Mouse (Mus musculus): ENCODE measurements around the gene Gosr2. TPM values are rescaled to one million over a fixed set of nuclear protein-coding genes. Genes with fewer than 3 reads are reported as not detected.
A peak's percentile ranks its signal among the peaks of the same experiment; 100 is the strongest.

The Gosr2 gene
- total RNA-seq, 2 experiments from 2014 or later: 74.3 to 84.6 TPM

DNA sequence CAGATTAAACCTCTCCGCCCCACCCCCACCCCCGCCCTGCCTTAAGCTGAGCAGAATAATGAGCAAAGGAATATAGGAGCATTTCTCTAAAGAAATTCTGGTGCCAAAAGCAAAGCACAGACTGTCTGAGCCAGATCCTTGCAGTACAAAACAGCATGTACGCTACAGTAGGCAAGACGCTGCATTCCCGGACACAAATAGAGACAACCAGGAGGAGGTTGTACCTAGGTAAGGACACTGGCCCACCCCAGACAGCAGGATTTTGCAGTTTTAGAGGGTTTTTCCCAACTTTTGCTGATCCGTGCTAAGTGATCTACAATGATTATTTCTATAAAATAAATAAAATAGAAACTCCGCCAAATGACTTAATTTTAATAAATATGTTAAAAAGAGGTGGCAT lies 49.0 kb downstream of the Gosr2 start:
- intact Hi-C loops (cut with DNase I): no loop called here
- DNase-seq: no peak

- no peak for DNase-seq
- intact Hi-C loops (cut with DNase I): no loop called here
Observed at GRCm38 (mm10) chr11:103647921-103648620, 49.6 kb downstream of the Gosr2 start.

DNA sequence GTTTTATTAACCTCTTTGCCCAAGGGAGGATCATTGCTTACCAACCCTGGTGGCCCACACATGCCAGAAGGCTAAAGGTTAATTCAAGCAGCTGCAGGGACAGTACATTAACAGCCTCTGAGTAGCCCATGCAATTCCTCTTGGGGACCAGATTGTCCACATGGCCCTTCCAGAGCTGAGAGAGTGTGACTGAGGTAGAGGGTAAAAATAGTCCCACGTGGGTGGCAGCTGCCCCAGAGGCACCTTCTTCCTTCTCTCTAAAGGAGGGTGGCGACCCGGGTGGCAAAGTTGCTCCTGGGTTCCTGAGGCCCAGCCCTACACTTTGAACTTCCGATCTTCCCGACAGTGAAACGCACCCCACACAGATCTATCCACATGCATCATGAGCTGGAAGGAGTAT lies 51.4 kb downstream of the Gosr2 start:
- intact Hi-C loops (cut with DNase I): no loop called here
- no peak for DNase-seq

DNA sequence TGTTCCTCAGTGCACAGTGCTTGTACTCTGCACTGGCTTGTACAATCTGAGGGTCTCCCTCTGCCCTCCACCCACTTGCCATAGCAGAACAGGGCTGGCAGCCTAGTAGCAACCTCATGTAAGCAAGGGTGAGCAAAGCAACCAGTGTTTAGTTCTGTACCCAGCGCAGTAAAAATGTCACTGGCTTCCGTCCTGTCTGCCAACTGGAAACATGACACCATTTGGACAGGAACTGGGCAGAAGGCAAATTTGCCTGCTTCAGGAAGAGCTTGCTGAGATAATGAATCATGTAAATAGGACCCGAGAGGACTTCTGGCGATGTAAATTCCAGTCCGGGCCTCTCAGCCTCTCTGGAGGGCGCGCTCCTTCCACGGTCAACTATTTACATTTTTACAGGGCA lies 52.0 kb downstream of the Gosr2 start:
- DNase-seq: no peak
- intact Hi-C loops (cut with DNase I): no loop called here

GRCm38 (mm10) chr11:103643211-103643610 lies 54.5 kb downstream of the Gosr2 start:
- no peak for DNase-seq
- intact Hi-C loops (cut with DNase I): no loop called here

GRCm38 (mm10) chr11:103639407-103639946 lies 58.2 kb downstream of the Gosr2 start:
- DNase-seq: peak; percentile 69
- intact Hi-C loops (cut with DNase I): no loop called here

GRCm38 (mm10) chr11:103638790-103639189 lies 58.9 kb downstream of the Gosr2 start, which contains the start of gene Lyzl6:
Gene Lyzl6 (minus strand): TSS chr11:103638890.
- intact Hi-C loops (cut with DNase I): no loop called here
- DNase-seq: no peak

DNA sequence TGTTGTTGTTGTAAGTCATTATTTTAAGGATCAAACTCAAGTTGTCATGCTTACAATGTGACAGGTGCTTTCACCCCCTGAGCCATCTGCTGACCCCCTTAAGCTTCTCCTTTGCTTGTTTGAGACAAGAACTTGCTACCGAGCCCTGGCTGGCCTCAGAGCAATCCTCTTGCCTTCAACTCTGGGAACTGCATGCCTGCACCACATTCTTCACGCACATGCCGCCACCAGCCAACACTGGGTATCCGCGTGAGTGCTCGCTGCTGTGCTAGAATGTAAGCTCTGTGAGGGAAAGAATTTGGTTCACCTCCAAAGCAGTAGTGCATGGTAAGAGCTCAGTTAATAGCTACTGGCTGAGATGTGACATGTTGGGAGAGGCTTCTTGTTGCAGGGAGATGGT lies 61.4 kb downstream of the Gosr2 start:
- DNase-seq: no peak
- intact Hi-C loops (cut with DNase I): no loop called here

DNA sequence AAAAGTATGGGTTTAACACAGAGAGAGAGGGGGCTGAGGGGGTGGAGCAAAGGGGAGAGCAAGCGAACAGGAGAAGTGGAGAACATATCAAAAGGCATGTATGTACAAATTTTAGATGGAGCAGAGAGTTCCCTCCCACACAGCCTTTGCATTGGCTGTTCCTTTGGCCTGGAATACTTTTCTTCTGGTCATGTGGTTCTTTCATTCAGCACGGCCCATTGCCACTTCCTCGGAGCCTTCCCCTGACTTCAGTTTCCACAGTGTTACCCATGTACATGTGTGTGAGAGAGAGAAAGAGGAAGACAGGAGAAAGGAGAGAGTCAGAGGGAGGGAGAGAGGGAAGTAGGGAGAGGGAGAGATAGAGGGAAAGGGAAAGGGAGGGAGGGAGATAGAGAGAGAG lies 62.2 kb downstream of the Gosr2 start:
- intact Hi-C loops (cut with DNase I): no loop called here
- DNase-seq: no peak

GRCm38 (mm10) chr11:103634806-103635205 lies 62.9 kb downstream of the Gosr2 start:
- no peak for DNase-seq
- intact Hi-C loops (cut with DNase I): no loop called here

- intact Hi-C loops (cut with DNase I): no loop called here
- DNase-seq: no peak
Observed at GRCm38 (mm10) chr11:103627453-103627852, 70.2 kb downstream of the Gosr2 start.

Other genes with a start within 250 kb of the Gosr2 start
- gene Lrrc37a, start 193.3 kb downstream of the Gosr2 start, total RNA-seq (2021): not detected
- gene Gm884, start 76.8 kb downstream of the Gosr2 start, total RNA-seq (2021): not detected
- gene Lyzl6, start 59.0 kb downstream of the Gosr2 start, total RNA-seq (2021): not detected
- 10 to 100 TPM; 51.6 to 64.6 TPM for gene Rprml, start 48.3 kb downstream of the Gosr2 start, total RNA-seq (2021)
- not detected for gene Wnt9b, start 51.9 kb upstream of the Gosr2 start, total RNA-seq (2021)
- 1 to 10 TPM; 2.5 to 2.8 TPM for gene Wnt3, start 76.3 kb upstream of the Gosr2 start, total RNA-seq (2021)